Mouse (Mus musculus) liver, postnatal 0 days (tissue): ENCODE measurements around the gene Myrip. TPM values are rescaled to one million over a fixed set of nuclear protein-coding genes. Genes with fewer than 3 reads are reported as not detected.
"Not testable (repeated sequence)": the region's sequence is repeated elsewhere in the genome, so short reads cannot be mapped to it uniquely, and the experiment has no call there.

Source experiments
- ATAC-seq: fragments of 200-750 bp; cut with Nextera tagmentation; 2 replicates; pipeline ENCODE4 v1.8.0; 2017; ENCODE audit warnings: mild to moderate bottlenecking, moderate library complexity
- DNase-seq: peaks from one replicate; pipeline ENCODE4 v3.0.0-alpha.2; 2016
- H3K27ac ChIP-seq: fragments of 300-500 bp; sonication (generic); 2 replicates; pipeline ENCODE4 v1.5.1; 2014; ENCODE audit warnings: antibody characterized with exemption, moderate library complexity, mild to moderate bottlenecking, low read depth
- H3K27me3 ChIP-seq: fragments of 300-500 bp; sonication (generic); 2 replicates; pipeline ENCODE4 v1.6.1; 2014; ENCODE audit warnings: low read length, control low read depth, mixed read lengths; ENCODE audit not compliant: insufficient read depth
- H3K36me3 ChIP-seq: fragments of 300-500 bp; sonication (generic); replicated peaks from 2 replicates; pipeline ENCODE4 v1.6.1; 2014; ENCODE audit warnings: mild to moderate bottlenecking, control low read depth, low read length, moderate library complexity, mixed read lengths; ENCODE audit not compliant: insufficient read depth
- H3K4me1 ChIP-seq: fragments of 300-500 bp; sonication (generic); 2 replicates; pipeline ENCODE4 v1.6.1; 2014; ENCODE audit warnings: antibody characterized with exemption, mild to moderate bottlenecking, control low read depth; ENCODE audit not compliant: insufficient read depth
- H3K4me2 ChIP-seq: fragments of 300-500 bp; sonication (generic); 2 replicates; pipeline ENCODE4 v1.6.1; 2014; ENCODE audit warnings: low read depth, mild to moderate bottlenecking, low read length, moderate library complexity, mixed read lengths
- H3K4me3 ChIP-seq: fragments of 300-500 bp; sonication (generic); 2 replicates; pipeline ENCODE4 v1.5.1; 2014; ENCODE audit warnings: low read depth, low read length
- H3K9ac ChIP-seq: fragments of 300-500 bp; sonication (generic); replicated peaks from 2 replicates; pipeline ENCODE4 v1.6.1; 2014; ENCODE audit warnings: mild to moderate bottlenecking, moderate library complexity
- H3K9me3 ChIP-seq: fragments of 300-500 bp; sonication (generic); 2 replicates; pipeline ENCODE4 v1.6.1; 2016; ENCODE audit warnings: mild to moderate bottlenecking, control low read depth, low read length, mixed read lengths
- CTCF ChIP-seq: sonication (generic); IDR thresholded peaks from 2 replicates; pipeline ENCODE4 v1.5.1; 2016; ENCODE audit warnings: antibody characterized with exemption, low read depth
- EP300 ChIP-seq: IDR thresholded peaks from 2 replicates; pipeline ENCODE4 v1.6.1; 2016; ENCODE audit warnings: antibody characterized with exemption, low read depth, mild to moderate bottlenecking
- WGBS: fragments of 180-500 bp; shearing (Covaris S2); extraction: QIAGEN DNeasy Blood & Tissue Kit; methylation state at CpG from one replicate; pipeline ENCODE4 v1.1.7; 2014; ENCODE audit not compliant: insufficient replicate concordance; 5-methylcytosine and 5-hydroxymethylcytosine counted together
- polyA plus RNA-seq: library from polyadenylated mRNA; unstranded; fragments of >200 nt; fragmentation: Nextera tagmentation; extraction: Ambion mirVana; gene quantifications from 2 replicates; pipeline ENCODE4 v1.2.1, GENCODE M21; 2015

Myrip gene
- polyA plus RNA-seq, 1 experiment from 2014 or later = 0.09 TPM

DNA sequence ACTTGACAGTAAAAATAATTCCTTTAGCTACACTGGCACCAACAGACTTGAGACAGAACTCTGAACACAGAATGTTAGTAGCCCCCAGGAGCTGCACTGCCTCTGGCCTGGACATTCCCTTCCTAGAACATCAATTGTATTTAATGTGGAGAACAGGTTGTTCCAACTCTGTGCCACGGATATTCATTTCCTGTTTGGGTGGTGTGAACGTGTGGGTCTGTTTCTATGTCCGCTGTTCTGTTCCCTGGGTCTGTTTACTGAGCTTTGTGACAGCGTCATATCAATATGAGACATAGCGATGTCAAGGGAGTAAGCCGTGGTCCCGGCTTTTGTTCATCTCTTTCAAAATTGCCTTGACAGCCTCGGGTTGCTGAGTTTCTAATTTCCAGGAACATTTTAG, 97.0 kb downstream of the Myrip start:
- H3K36me3 ChIP-seq = no peaks in the 10 kb centered on the region
- no peak overlapping the region for H3K4me3 ChIP-seq
- TF ChIP-seq CTCF (no peak), EP300 (no peak)
- H3K27ac ChIP-seq = no peak overlapping the region
- no peak overlapping the region for H3K4me2 ChIP-seq
- no peaks in the 10 kb centered on the region for H3K27me3 ChIP-seq
- H3K4me1 ChIP-seq = no peaks in the 10 kb centered on the region
- DNase-seq (no peak), ATAC-seq (no peak)
- H3K9ac ChIP-seq = no peak overlapping the region
- no peaks in the 10 kb centered on the region for H3K9me3 ChIP-seq
- 65% methylated on average over 8 of the region's 8 CpGs for WGBS

GRCm38 (mm10) chr9:120399537-120399936, 98.2 kb downstream of the Myrip start:
- not testable (repeated sequence) for ATAC-seq, H3K9me3 ChIP-seq, H3K27me3 ChIP-seq, H3K4me2 ChIP-seq, DNase-seq, H3K9ac ChIP-seq, H3K36me3 ChIP-seq, H3K4me3 ChIP-seq, H3K27ac ChIP-seq, H3K4me1 ChIP-seq
- 78% methylated on average over 2 of the region's 2 CpGs for WGBS
- peak; percentile 55 for TF ChIP-seq CTCF

- H3K9ac ChIP-seq = no peak overlapping the region
- no peaks in the 10 kb centered on the region for H3K27me3 ChIP-seq
- no peak overlapping the region for H3K4me2 ChIP-seq
- DNase-seq (no peak), ATAC-seq (no peak)
- no peak for TF ChIP-seq EP300
- TF ChIP-seq CTCF = no peak
- no peaks in the 10 kb centered on the region for H3K36me3 ChIP-seq
- H3K4me1 ChIP-seq = no peaks in the 10 kb centered on the region
- H3K4me3 ChIP-seq = no peak overlapping the region
- WGBS = 73% methylated on average over 3 of the region's 3 CpGs
- no peaks in the 10 kb centered on the region for H3K9me3 ChIP-seq
- no peak overlapping the region for H3K27ac ChIP-seq
These were observed 101.1 kb downstream of the Myrip start for GRCm38 (mm10) chr9:120402368-120402767.

- ATAC-seq = no peak
- no peaks in the 10 kb centered on the region for H3K9me3 ChIP-seq
- no peak for DNase-seq
- H3K4me3 ChIP-seq = no peak overlapping the region
- H3K36me3 ChIP-seq = no peaks in the 10 kb centered on the region
- TF ChIP-seq CTCF (no peak), EP300 (no peak)
- no peaks in the 10 kb centered on the region for H3K27me3 ChIP-seq
- 56% methylated on average over 5 of the region's 5 CpGs for WGBS
- H3K27ac ChIP-seq = no peak overlapping the region
- H3K9ac ChIP-seq = no peak overlapping the region
- no peaks in the 10 kb centered on the region for H3K4me1 ChIP-seq
- no peak overlapping the region for H3K4me2 ChIP-seq
These were observed 102.3 kb downstream of the Myrip start for GRCm38 (mm10) chr9:120403661-120404060.

DNA sequence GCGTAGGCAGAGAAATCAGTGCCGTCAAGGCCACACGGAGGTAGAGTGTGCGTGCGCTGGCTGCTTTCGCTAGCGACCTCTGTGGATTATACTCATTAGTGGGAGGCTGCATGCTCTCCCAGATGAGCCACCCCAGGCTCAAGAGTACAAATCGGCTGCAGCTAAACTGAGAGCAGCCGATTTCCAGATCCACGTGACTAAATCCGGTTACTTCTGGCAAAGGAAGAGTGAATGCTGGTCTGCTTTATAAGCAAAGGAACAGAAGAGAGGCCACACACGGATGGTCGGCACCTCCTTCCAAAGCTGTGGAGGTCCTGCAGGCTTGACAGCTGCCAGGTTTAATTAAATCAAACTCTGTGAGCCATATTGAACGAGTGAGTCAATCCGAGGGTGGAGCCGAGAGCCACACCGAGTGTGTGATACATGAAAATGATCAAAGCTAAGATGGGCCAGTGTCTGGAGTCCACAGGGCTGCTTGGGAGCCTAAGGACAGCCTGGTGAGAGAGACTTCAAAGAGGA, 108.4 kb downstream of the Myrip start:
- TF ChIP-seq CTCF (no peak), EP300 (no peak)
- Histone ChIP-seq H3K36me3 (no peaks in the 10 kb centered on the region), H3K4me3 (no peak overlapping the region), H3K27ac (no peak overlapping the region), H3K27me3 (no peaks in the 10 kb centered on the region), H3K9ac (no peak overlapping the region), H3K4me1 (no peaks in the 10 kb centered on the region), H3K9me3 (no peaks in the 10 kb centered on the region), H3K4me2 (no peak overlapping the region)
- no peak for ATAC-seq
- WGBS = 80% methylated on average over 17 of the region's 17 CpGs
- no peak for DNase-seq

DNA sequence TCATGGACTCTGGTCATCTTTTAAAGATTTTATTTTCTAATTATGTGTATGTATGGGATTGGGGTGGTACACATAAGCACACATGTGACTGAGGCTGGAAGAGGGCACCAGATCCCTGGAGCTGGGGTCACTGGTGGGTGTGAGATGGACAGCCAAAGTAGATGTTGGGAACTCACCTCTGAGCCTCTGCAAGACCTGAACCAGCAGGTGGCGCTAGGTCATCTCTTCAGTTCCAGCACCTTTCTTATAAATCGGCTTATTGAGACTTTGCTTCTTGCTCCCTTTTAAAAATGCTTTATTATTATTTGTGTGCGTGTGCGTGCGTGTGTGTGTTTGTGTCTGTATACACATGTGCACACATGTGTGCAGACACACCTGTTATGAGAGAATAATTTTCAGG, 109.1 kb downstream of the Myrip start:
- Histone ChIP-seq H3K4me2 (no peak overlapping the region), H3K27ac (no peak overlapping the region), H3K9me3 (no peaks in the 10 kb centered on the region), H3K36me3 (no peaks in the 10 kb centered on the region), H3K4me1 (no peaks in the 10 kb centered on the region), H3K4me3 (no peak overlapping the region), H3K27me3 (no peaks in the 10 kb centered on the region), H3K9ac (no peak overlapping the region)
- TF ChIP-seq CTCF (peak; percentile 73), EP300 (no peak)
- 10% methylated on average over 5 of the region's 5 CpGs for WGBS
- ATAC-seq (no peak), DNase-seq (peak; percentile 70)

- Histone ChIP-seq H3K4me2 (no peak overlapping the region), H3K4me1 (no peaks in the 10 kb centered on the region; the same call in 1 of the 2 replicates), H3K36me3 (no peaks in the 10 kb centered on the region), H3K9me3 (no peaks in the 10 kb centered on the region), H3K27ac (no peak overlapping the region), H3K4me3 (no peak overlapping the region), H3K9ac (no peak overlapping the region), H3K27me3 (no peaks in the 10 kb centered on the region)
- ATAC-seq = peak; percentile 75
- 0% methylated on average over 3 of the region's 7 CpGs for WGBS
- TF ChIP-seq CTCF = peak; percentile 79
- no peak for TF ChIP-seq EP300
- peak; percentile 84 for DNase-seq
These were observed 114.2 kb downstream of the Myrip start for GRCm38 (mm10) chr9:120415504-120415903.
